Mouse (Mus musculus): ENCODE measurements around the gene Ache.

DNA sequence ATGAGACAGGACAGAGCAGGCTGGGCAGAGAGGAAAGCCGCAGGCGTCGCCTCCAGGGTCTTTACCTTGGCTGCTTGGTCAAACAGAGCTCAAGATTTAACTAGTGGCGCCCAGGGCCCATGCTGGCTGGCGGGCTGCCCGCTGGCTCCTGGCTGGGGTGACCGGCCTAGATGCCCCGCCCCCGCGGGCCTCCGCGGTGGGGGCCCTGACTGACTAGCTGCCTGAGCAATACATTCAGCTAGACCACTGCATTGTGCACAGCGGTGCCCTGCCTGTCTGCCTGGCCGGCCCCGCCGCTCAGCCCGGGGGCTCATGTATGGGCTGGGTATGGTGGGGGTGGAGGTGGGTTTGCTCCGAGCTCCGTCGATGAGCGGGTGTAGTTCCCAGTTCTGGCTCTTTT lies 13.9 kb downstream of the Ache start:
- no peak for TF ChIP-seq IRF4 (IDR thresholded peaks at IDR 0.05; ENCODE audit: low read depth, low read length)
- no peak for TF ChIP-seq E2F4 (IDR thresholded peaks at IDR 0.05; ENCODE audit: insufficient replicate concordance, low read depth, low read length)
- TF ChIP-seq TBP (conservative IDR thresholded peaks at IDR 0.05; ENCODE audit: low read depth, low read length), result no peak
- no peak for TF ChIP-seq CTCF (conservative IDR thresholded peaks at IDR 0.05 in 1 of 2, IDR thresholded peaks at IDR 0.05 in 1 of 2; ENCODE audit: low read depth in 2 of 2, low read length in 2 of 2)
- TF ChIP-seq KAT2A (IDR thresholded peaks at IDR 0.05; ENCODE audit: insufficient replicate concordance, low read length), result no peak
- no peak for TF ChIP-seq PAX5 (IDR thresholded peaks at IDR 0.05; ENCODE audit: low read length)
- no peak for TF ChIP-seq MYC (IDR thresholded peaks at IDR 0.05; ENCODE audit: low read depth, low read length)
- TF ChIP-seq EP300 (IDR thresholded peaks at IDR 0.05; ENCODE audit: low read length), result no peak

All from CH12.LX (cell line).